Comparison of ENCODE assay signal across 21 mouse cellular contexts in the genomic region with DNA sequence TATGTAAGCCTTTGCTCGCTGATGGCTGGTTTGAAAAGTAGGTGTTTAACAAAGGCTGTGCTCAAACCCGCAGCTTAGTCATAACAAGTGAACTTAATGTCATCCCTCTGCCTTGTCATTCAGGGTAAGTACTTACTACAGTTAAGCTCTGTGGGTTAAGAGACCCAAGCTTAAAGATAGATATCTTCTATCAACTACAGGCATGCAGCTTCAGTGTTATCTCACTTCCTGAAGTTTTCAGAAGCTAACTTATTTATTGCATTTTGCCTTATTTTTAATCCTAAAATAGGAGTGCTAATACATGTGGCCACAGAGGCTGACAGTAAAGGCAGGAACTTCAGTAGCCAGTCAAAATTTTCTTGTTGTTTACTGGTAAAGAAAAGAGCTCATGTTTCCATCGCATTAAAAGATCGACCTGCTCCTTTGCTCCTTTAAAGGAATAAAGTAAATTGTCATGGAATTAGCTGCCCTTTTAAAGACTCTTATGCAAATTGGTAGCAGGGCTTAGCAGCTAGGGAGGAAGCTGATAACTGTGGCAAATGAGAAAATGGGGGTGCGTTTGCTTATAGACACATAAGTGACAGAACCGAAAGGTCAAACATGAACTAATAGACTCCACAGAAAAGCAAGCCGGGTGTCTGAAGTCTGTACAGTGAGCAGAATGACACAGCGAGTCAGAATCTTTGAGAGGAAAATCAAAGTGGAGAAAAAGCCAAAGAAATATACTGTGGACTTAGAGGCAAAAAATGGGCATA. TPM values are rescaled to one million over a fixed set of nuclear protein-coding genes. Genes with fewer than 3 reads are reported as not detected.
DNase-seq lines count a peak whose midpoint lies in the region; ATAC-seq and TF ChIP-seq lines count a peak whose summit lies in the region.
"Had no signal": no experiment of that assay in that cellular context is flagged by ENCODE, and none has a peak within 500 bp of the region (broad histone marks: within the 10 kb centered on the region; RNA-seq: fewer than 3 reads in every experiment).

No protein-coding gene starts in this region.

- H3K36me3 ChIP-seq in liver, embryonic 13.5 days = no peaks in the 10 kb centered on the region
- no peaks in the 10 kb centered on the region for H3K36me3 ChIP-seq in liver, postnatal 0 days (replicated peaks; ENCODE audit: insufficient read depth, low read length)
- H3K36me3 ChIP-seq: heart, embryonic 12.5 days; lung, embryonic 15.5 days; midbrain, embryonic 12.5 days had no signal

- H3K9me3 ChIP-seq in liver, embryonic 13.5 days (replicated peaks) = no peaks in the 10 kb centered on the region
- H3K9me3 ChIP-seq in liver, postnatal 0 days (ENCODE audit: low read length) = no peaks in the 10 kb centered on the region
- H3K9me3 ChIP-seq: heart, embryonic 12.5 days; lung, embryonic 15.5 days; midbrain, embryonic 12.5 days had no signal

- TF ChIP-seq CTCF in liver, postnatal 0 days (IDR thresholded peaks at IDR 0.05; ENCODE audit: low read depth) = no peak

- no peaks in the 10 kb centered on the region for H3K27me3 ChIP-seq in liver, embryonic 13.5 days
- no peaks in the 10 kb centered on the region for H3K27me3 ChIP-seq in liver, postnatal 0 days (ENCODE audit: insufficient read depth, low read length)
- H3K27me3 ChIP-seq: heart, embryonic 12.5 days; lung, embryonic 15.5 days; midbrain, embryonic 12.5 days had no signal

- no peak for TF ChIP-seq EP300 in liver, postnatal 0 days (IDR thresholded peaks at IDR 0.05; ENCODE audit: low read depth)

- H3K9ac ChIP-seq in liver, embryonic 13.5 days = no peak overlapping the region
- H3K9ac ChIP-seq in liver, postnatal 0 days (replicated peaks) = no peak overlapping the region
- H3K9ac ChIP-seq: forebrain, postnatal 0 days; heart, embryonic 12.5 days; lung, embryonic 15.5 days; midbrain, embryonic 12.5 days had no signal

- peak; percentile 58; the same call in 1 of the 2 replicates for ATAC-seq in liver, embryonic 13.5 days (ENCODE audit: low read depth)
- ATAC-seq in liver, postnatal 0 days = no peak
- ATAC-seq in activated CD4-positive, CD25-positive, alpha-beta regulatory T cell, adult 4 months = peak; percentile 54
- peak; percentile 43 for ATAC-seq in inflammation-experienced regulatory T-cells, adult 6 months
- ATAC-seq: forebrain, postnatal 0 days had no signal

- no peaks in the 10 kb centered on the region for H3K4me1 ChIP-seq in liver, embryonic 13.5 days (replicated peaks)
- H3K4me1 ChIP-seq in liver, postnatal 0 days (ENCODE audit: insufficient read depth) = no peaks in the 10 kb centered on the region
- H3K4me1 ChIP-seq: heart, embryonic 12.5 days; lung, embryonic 15.5 days; midbrain, embryonic 12.5 days had no signal

- no peak for DNase-seq in liver, embryonic 13.5 days
- DNase-seq in liver, postnatal 0 days = no peak
- no peak for DNase-seq in adrenal gland, adult 2 months
- DNase-seq in lung, postnatal 10 days = no peak
- no peak for DNase-seq in cerebellum, adult 18-20 months
- DNase-seq: adrenal gland, postnatal 36 days; cerebellum, adult 11-12 months; cerebellum, postnatal 36 days; forebrain, postnatal 0 days; gastrocnemius, postnatal 25 days; heart, adult 18-20 months; heart, postnatal 10 days; kidney, adult 18-20 months; lung, postnatal 4 days; thymus, adult 2 months had no signal

- 31% methylated on average over 8 of the region's 8 CpGs for WGBS in liver, embryonic 13.5 days (ENCODE audit: insufficient replicate concordance)
- 40% methylated on average over 8 of the region's 8 CpGs for WGBS in liver, postnatal 0 days (ENCODE audit: insufficient replicate concordance)

- no peak overlapping the region for H3K4me3 ChIP-seq in liver, embryonic 13.5 days (replicated peaks)
- H3K4me3 ChIP-seq in liver, postnatal 0 days (ENCODE audit: low read depth, low read length) = no peak overlapping the region
- H3K4me3 ChIP-seq: heart, embryonic 12.5 days; lung, embryonic 15.5 days; midbrain, embryonic 12.5 days had no signal

- no peak overlapping the region for H3K27ac ChIP-seq in liver, embryonic 13.5 days
- H3K27ac ChIP-seq in liver, postnatal 0 days (ENCODE audit: low read depth) = no peak overlapping the region
- H3K27ac ChIP-seq: lung, embryonic 15.5 days; midbrain, embryonic 12.5 days; stomach, postnatal 0 days had no signal

- H3K4me2 ChIP-seq in liver, embryonic 13.5 days = no peak overlapping the region
- H3K4me2 ChIP-seq in liver, postnatal 0 days (ENCODE audit: low read depth, low read length) = no peak overlapping the region; the same call in 1 of the 2 replicates
- H3K4me2 ChIP-seq: heart, embryonic 12.5 days; lung, embryonic 15.5 days; midbrain, embryonic 12.5 days had no signal

RNA-seq across cellular contexts. Expression of a gene that starts 55.9 kb away (rescaled TPM):
- 1.9 and 2.2 TPM in 2 replicates for polyA plus RNA-seq in liver, embryonic 13.5 days (2015; fragmentation: Nextera tagmentation; extraction: Ambion mirVana)
- polyA plus RNA-seq in liver, postnatal 0 days (2015; fragmentation: Nextera tagmentation; extraction: Ambion mirVana) = 0.82 and 1.1 TPM in 2 replicates
- polyA plus RNA-seq in activated CD4-positive, CD25-positive, alpha-beta regulatory T cell, adult 4 months (2017; shearing (Covaris generic)) = 100 to 1,000 TPM; 446 to 456 TPM
- polyA plus RNA-seq in inflammation-experienced regulatory T-cells, adult 6 months (2017; shearing (Covaris generic)) = 100 to 1,000 TPM; 249 to 663 (median 549) TPM
- 1 to 10 TPM; 6.4 to 8.1 TPM for total RNA-seq in adrenal gland, adult 2 months (2021)
- polyA plus RNA-seq in adrenal gland, adult 2 months (2012; rRNA removed) = 0.17 and 0.20 TPM in 2 replicates

Comparison
In these comparisons a context has a peak if more than half of its experiments do, and no peak if none do; other contexts are left out.
1. RNA of a gene that starts 55.9 kb away (polyA plus RNA-seq): 249 to 663 TPM in inflammation-experienced regulatory T-cells, adult 6 months and 446 to 456 TPM in activated CD4-positive, CD25-positive, alpha-beta regulatory T cell, adult 4 months; 1.9 to 2.2 TPM in liver, embryonic 13.5 days, 0.82 to 1.1 TPM in liver, postnatal 0 days and 0.17 to 0.20 TPM in adrenal gland, adult 2 months; every median in the first group is over 10 times any median in the second.